Mouse (Mus musculus) embryonic fibroblast, embryonic 13.5 days (primary cell): ENCODE measurements around the gene Dennd6b. TPM values are rescaled to one million over a fixed set of nuclear protein-coding genes. Genes with fewer than 3 reads are reported as not detected.

Experiments used
- H3K27ac ChIP-seq: 2 replicates; pipeline ENCODE4 v1.5.1; 2012; ENCODE audit warnings: low read length, control low read depth, inconsistent platforms; ENCODE audit not compliant: insufficient read depth
- H3K4me1 ChIP-seq: 2 replicates; pipeline ENCODE4 v1.6.1; 2011; ENCODE audit warnings: low read length; ENCODE audit not compliant: control insufficient read depth, insufficient read depth
- H3K4me3 ChIP-seq: 2 replicates; pipeline ENCODE4 v1.5.1; 2011; ENCODE audit warnings: mild to moderate bottlenecking, control low read depth, low read length; ENCODE audit not compliant: insufficient read depth
- CTCF ChIP-seq: IDR thresholded peaks from 2 replicates; pipeline ENCODE4 v1.5.1; 2011; ENCODE audit warnings: mild to moderate bottlenecking, control low read depth, low read length, moderate library complexity, borderline replicate concordance; ENCODE audit not compliant: insufficient read depth
- POLR2A ChIP-seq: IDR thresholded peaks from 2 replicates; pipeline ENCODE4 v1.6.1; 2011; ENCODE audit warnings: low read depth, mild to moderate bottlenecking, control low read depth, low read length, moderate library complexity
- polyA plus RNA-seq: library from polyadenylated mRNA; stranded (reverse); fragments of >200 nt; gene quantifications from 2 replicates; pipeline ENCODE4 v1.2.4, GENCODE M21; 2011; ENCODE audit warnings: low read depth; ENCODE audit not compliant: missing spikeins, insufficient read length

Gene Dennd6b
- polyA plus RNA-seq, 1 experiment, result 3.1 TPM

DNA sequence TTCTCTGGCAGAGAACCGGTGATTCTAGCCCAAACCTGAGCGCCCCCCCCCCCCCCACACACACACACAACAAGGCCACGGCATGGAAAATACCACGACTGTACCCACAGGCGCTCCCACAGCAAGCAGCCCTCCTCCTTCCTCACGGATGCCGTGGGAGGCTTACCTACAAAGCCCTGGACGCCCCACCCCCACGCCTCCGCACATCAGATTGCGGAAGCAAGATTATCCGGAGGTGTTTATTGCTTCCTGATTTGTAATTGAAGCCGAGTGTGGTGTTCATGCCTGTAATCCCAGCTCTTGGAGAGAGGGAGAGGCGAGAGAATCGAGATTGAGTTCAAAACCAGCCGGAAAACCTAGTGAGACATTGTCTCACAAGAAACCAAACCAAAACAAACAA is 49.3 kb downstream of the Dennd6b start:
- H3K4me1 ChIP-seq, result no peaks in the 10 kb centered on the region; the same call in 1 of the 2 replicates
- TF ChIP-seq CTCF (no peak), POLR2A (no peak)
- H3K27ac ChIP-seq, result no peak overlapping the region
- no peak overlapping the region for H3K4me3 ChIP-seq

DNA sequence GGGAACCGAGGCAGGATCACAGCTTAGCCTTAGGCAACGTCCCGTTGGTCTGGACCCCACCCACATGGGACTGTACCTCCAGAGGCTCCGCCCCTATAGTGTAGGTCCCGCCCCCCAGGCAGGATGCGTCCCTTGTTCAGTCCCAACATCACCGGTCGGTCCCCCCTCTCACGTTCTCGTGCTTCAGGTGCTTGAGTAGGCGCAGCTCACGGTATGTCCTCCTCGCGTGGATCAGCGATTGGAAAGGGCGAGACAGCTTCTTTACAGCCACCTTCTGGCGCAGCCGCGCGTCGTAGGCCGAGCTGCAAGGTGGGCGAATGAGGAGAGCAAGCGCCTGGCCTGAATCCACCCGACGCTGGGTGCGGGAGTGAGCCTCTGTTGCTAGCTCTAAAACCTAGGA is 49.8 kb downstream of the Dennd6b start:
- H3K4me1 ChIP-seq, result no peaks in the 10 kb centered on the region; the same call in 1 of the 2 replicates
- no peak for TF ChIP-seq POLR2A
- TF ChIP-seq CTCF, result no peak
- no peak overlapping the region for H3K27ac ChIP-seq
- no peak overlapping the region for H3K4me3 ChIP-seq

DNA sequence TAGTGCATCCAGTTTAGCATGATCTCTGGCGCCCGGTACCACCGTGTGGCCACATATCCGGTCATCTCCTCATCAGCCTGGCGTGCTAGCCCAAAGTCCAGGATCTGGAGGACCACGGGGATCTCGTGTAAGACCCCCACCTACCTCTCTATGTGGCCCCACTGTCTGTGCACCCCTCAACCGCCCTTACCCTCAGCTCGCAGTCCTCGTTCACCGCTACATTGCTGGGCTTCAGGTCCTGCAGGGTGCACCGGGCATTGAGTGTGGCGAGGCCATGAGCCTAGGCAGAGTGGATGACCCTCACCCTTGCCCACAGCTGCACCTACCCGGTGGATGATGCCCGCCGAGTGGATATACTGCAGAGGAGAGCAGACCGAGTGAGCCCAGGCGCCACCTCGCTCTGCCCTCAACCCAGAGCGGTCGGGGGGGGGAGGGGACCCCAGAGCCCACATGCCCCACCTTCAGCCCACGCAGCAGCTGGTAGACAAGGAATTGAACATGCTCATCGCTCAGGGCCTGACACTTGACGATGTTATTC is 50.4 kb downstream of the Dennd6b start:
- TF ChIP-seq POLR2A (no peak), CTCF (no peak)
- Histone ChIP-seq H3K4me1 (no peaks in the 10 kb centered on the region; the same call in 1 of the 2 replicates), H3K4me3 (no peak overlapping the region), H3K27ac (no peak overlapping the region)

DNA sequence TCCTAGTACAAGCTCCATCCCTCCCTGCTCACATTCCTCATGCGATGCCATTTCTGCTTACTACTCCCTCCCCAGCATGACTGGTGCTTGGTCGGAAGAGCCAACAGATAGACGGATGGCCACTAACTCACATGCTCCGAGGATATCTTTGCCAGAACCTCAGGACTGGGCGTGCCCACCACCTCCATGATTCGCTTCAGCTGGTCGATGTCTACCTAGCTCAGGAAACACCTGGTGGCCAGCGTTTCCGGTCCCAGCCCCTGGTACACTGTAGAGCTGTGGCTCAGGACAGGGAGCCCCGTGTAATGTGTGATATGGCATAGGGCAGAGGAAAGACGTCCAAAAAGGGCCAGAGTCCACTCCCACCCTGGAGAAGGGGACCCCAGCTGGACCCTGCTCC is 51.3 kb downstream of the Dennd6b start:
- H3K4me1 ChIP-seq, result no peaks in the 10 kb centered on the region; the same call in 1 of the 2 replicates
- TF ChIP-seq CTCF, result no peak
- no peak for TF ChIP-seq POLR2A

DNA sequence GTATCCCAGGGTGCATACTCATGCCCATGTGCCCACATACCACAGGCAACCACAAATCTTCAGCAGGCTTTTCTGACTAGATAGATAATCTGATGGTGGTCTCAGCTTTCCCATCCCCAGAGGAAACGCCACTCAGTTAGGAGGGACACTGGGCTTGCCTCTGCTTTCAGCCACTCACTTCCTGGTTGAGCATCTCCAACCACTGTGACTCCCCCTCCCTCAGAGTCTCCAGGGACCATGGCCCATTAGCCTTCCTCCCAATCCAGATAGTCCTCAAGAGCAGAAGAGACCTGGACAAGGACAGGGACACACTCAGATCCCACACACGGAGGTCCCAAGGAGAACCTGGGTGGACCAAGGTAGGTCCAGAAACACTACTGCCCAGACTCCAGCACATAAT is 53.2 kb downstream of the Dennd6b start:
- Histone ChIP-seq H3K27ac (no peak overlapping the region), H3K4me1 (no peaks in the 10 kb centered on the region), H3K4me3 (no peak overlapping the region)
- TF ChIP-seq CTCF (no peak), POLR2A (no peak)

More for the DNA sequence above, 51.3 kb downstream of the Dennd6b start:
- Histone ChIP-seq H3K4me3 (no peak overlapping the region), H3K27ac (no peak overlapping the region)

DNA sequence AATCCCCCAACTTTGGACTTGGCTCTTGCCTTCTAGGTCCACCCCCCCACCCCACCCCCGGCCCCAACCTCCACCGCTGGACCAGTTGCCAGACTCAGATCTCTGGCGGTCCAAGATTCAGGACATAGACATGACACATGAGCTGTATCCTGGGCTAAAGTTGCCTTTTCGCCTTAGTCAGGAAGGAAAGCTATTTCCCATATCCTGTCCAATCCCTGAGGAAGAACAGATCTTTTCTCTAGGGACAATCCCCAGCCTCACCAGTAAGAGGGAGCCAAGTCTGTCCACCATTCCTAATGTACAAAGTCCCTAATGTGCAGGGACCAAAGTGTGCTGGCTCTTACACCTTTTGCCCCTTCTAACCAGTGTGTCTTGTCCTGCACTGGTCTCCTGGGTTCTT is 54.4 kb downstream of the Dennd6b start:
- Histone ChIP-seq H3K27ac (no peak overlapping the region), H3K4me1 (no peaks in the 10 kb centered on the region), H3K4me3 (no peak overlapping the region)
- TF ChIP-seq POLR2A, result no peak
- no peak for TF ChIP-seq CTCF

DNA sequence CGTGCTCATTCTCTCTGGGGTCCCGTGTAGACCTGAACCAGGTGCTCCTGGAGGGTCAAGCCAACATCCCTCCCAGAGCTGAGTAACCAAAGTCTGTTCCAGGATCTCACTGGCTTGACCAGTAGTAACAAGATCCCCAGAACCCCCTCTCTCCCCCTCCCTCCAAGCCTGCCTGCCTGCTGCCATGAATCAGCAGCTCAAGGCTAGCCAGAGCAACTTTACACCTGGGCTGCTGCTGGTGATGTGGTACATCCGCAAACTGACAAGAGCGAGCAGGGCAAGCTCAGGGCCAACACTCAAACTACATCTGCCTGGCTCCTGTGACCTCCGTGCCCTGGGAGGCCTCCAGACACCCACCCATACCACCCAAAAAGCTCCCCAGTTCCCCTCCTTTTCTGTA is 54.9 kb downstream of the Dennd6b start:
- H3K27ac ChIP-seq, result no peak overlapping the region
- TF ChIP-seq CTCF (no peak), POLR2A (no peak)
- no peak overlapping the region for H3K4me3 ChIP-seq
- no peaks in the 10 kb centered on the region for H3K4me1 ChIP-seq

DNA sequence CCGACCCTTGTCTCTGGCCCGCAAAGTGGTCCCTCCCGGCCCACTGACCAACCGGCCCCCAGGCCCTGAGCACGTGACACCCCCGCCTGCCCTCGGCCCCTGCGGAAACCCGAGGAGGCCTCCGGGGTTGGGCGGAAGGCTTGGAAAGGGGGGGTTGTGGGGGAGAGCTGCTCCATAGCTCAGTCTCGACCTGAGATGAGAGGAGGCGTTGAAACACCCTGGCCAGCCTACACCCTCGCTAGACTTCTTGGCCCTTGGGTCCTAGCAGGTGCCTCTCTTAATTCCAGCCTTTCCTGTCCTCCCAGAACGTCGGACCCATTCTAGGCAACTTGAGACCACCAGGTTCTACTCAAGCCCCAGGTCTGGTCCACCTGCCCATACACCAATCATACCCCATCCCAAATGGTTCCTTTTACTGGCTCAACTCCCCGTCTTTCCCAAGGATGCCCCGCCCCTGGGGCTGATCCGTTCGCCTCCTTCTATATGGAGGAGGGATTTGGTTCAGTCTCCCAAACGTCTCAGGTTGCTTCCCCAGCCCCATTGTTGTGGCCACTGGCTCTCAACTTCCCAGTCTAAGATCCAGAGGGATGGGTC is 55.5 kb downstream of the Dennd6b start, which contains the start of gene Mapk12:
Gene Mapk12, minus strand, starts transcription at position 45 of the 594 bp plus-strand sequence.
- Histone ChIP-seq H3K27ac (no peak within 1 kb of the TSS), H3K4me1 (no peaks in the 10 kb centered on the region), H3K4me3 (peak within 1 kb of the TSS; percentile 52)
- no peak for TF ChIP-seq CTCF
- TF ChIP-seq POLR2A, result no peak

DNA sequence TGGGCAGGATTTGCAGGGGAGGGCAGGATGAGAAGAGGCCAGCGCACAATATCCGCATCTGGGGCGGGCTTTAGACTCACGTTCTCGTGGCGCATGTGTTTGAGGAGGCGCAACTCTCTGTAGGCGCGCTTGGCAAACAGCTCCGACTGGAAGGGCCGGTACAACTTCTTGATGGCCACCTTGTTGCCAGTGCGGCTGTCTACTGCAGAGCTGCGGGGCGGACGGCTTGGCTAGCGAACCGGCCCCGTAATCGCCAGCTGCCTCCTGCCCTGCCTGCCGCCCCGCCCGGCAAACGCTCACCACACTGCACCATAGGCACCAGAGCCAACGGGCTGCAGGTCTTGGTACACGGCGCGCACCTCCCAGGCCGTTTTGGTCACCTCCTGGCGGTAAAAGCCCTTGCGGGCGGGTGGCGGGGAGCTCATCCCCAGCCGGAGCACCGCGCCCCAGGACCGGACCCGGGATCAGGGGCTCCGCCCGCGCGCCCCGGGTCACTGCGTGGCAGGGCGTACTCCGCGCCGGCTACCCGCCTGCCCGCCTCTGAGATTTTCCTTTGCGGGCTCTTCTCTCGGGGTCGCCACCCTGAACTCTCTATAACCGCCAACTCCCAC is 56.1 kb downstream of the Dennd6b start:
- Histone ChIP-seq H3K27ac (no peak overlapping the region), H3K4me3 (peak overlapping the region; percentile 52), H3K4me1 (no peaks in the 10 kb centered on the region)
- TF ChIP-seq CTCF (no peak), POLR2A (peak; percentile 50; the same call in 1 of the 2 replicates)

DNA sequence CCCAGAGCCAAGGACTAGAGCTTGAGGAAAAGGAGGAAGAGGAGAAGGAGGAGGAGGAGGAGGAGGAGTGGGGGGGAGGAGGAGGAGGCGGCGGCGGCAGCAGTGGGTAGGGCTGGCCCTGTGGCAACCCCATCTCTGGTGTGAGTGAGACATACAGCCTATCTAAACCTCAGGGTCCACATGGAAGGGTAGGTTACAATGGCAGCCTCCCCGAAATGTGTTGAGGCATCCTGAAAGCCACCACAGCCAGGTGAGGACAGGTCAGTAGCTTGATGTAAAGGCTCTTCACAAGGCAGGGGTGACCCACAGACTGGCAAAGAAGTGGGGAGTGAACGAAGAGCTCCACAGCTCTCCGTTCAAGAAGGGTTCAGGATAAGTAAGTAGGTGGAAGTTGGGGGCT is 57.8 kb downstream of the Dennd6b start:
- TF ChIP-seq CTCF (no peak), POLR2A (no peak)

More for the DNA sequence above, 57.8 kb downstream of the Dennd6b start:
- H3K4me3 ChIP-seq, result no peak overlapping the region
- no peaks in the 10 kb centered on the region for H3K4me1 ChIP-seq
- no peak overlapping the region for H3K27ac ChIP-seq
